Mouse (Mus musculus) c-Kit-negative CD71-positive TER-119-positive erythroid progenitor cells, embryonic 14.5 days (primary cell): ENCODE measurements at regions not wholly inside any gene's neighbourhood (a gene's known extent, or its start where the extent isn't known, plus 50 kb on each side); places are given as distances from the start of the nearest gene placed in this dataset.
"Not testable (repeated sequence)": the region's sequence is repeated elsewhere in the genome, so short reads cannot be mapped to it uniquely, and the experiment has no call there.

Experiments used
- DNase-seq: peaks from one replicate; pipeline ENCODE4 v3.0.0-alpha.2; 2013; ENCODE audit warnings: low read depth, low spot score

DNA sequence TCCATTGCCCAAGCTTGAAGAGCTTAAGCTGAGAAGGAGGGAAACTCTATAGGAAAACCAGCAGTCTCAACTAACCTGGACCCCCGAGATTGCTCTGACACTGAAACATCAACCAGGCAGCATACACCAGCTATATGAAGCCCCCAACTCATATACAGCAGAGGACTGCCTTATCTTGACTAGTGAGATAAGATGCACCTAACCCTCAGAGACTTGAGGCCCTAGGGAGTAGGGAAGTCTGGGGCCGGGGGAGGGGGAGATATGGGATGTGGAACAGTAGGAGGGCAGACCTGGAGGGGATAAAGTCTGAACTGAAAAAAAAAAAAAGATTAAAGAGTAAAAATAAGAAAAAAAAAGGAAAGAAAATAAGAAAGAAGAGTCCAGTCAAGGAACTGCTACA lies 540.5 kb upstream of the Pkdcc start:
- DNase-seq, result no peak

GRCm38 (mm10) chr17:82666557-82666956 lies 548.5 kb upstream of the Pkdcc start:
- not testable (repeated sequence) for DNase-seq

DNA sequence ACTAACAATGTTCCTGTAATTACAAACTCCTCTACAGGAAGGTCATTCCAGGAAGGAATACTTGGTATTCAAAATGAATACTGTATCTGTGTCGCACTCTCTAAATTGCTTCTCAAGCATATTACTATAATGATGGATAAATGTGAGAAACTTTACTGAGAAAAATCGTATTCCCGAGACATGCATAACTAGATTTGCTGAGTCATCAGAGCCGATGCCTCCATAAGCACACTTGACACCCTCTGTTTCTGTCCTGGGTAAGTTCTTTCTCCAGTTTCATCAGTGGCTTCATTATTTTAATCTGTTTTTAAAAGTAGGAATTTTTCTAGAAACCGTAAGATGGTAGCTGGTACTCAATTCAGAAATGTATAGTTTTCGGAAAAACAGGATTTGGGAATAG lies 550.7 kb upstream of the Pkdcc start:
- DNase-seq, result no peak

DNA sequence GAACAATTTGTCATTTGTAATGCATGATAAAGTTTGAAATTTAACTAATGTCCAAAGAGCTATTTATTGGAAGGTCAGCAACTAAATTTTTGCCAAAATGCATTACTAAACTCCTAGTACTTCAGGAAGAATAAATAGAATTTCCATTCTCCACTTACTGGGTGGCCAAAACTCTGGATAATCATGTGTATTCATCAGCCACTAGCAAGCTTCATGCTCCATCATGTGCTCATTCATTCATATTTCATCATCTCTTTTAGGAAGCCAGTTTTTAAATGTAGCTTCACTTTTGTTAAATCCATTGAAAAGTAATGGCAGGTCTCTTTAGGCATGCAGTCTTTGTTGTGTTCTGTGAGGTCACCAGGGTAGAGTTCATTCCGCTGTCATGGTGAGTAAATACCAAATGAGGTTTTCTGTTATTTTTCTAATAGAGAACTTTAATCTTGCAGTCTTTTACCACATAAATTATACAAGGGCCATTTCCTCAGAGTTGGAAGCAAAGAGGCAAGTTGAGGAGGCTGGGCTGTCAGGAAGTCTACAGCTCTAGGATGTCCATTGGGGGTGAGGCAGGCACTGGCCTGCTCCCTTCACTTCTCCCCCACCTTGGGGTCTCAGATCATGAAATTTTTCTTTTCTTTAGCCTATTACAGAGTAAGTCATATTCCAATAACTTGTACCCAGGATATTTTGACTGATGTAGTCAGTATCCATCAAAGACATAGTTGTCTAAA lies 578.5 kb upstream of the Pkdcc start:
- no peak for DNase-seq

DNA sequence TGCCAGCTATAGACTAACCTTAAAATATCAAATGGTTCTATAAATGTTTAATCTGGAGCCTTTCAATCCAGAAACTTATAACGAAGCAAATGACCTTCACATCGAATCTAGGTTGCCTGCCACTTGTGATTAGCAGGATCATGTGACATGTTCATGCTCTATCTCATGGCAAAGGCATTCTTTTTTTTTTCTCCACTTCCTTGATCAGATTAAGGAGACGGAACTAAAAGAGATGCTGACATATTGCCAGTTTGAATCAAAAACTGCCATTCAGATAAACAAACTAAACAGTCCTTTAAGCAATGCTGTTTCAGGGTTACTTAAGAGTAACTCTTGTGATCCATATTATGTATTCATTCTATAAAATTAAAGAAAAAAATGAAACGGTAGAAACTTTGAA lies 579.2 kb upstream of the Pkdcc start:
- DNase-seq, result no peak

- DNase-seq, result no peak
These were observed 608.4 kb upstream of the Pkdcc start for GRCm38 (mm10) chr17:82606642-82607175.

- no peak for DNase-seq
These were observed 631.3 kb upstream of the Pkdcc start for GRCm38 (mm10) chr17:82583801-82584200.

DNA sequence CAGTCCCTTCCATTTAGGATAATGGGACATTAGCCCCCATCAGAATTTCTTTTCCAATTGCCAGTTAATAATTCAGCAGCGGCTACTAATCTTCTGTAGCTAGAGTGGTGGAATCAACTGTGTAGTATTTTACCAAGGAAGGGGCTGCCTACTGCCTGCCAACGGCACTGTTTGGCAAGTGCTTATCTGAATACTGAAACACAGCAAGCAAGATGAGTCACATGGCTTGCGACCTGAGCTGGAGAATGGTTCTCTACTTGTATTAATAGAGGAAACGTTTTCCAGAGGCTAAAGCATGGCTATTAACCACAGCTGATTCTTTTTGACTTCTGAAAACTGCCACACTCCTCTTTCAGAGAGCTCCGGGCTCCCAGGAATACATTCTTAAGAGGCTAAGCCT lies 681.6 kb upstream of the Pkdcc start:
- DNase-seq, result no peak

DNA sequence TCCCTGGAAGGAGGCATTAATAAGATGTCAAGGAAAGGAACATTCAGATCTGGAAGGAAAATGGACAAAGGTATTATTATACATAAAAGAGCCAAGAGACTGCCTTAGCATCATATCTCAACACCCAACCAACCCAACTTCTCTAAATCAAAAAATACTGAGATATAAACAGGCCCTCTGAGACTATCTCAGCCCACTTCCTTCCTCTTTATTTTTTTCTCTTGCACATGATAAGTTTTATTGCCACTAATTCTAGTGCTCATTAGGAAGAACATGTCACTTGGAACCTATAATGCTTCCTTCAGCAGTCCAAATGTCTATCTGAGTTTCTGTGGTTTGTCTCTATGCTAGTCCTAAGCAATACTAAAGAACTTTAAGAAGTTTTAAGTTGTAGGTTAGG lies 697.0 kb upstream of the Pkdcc start:
- DNase-seq, result no peak

DNA sequence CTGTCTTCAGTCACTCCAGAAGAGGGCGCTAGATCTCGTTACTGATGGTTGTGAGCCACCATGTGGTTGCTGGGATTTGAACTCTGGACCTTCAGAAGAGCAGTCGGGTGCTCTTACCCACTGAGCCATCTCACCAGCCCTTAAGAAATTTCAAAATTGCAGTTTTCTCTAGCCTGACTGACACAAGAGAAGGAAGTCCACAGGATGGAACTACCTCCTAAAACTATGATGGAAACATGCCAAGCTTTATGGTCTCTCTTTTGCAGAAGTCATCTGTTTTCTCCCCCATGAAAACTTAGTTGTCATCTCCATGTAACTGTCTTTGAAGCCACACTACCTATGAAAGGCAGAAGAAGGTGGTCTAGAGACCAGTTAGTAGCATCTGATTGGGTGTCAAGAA lies 698.2 kb upstream of the Pkdcc start:
- no peak for DNase-seq

DNA sequence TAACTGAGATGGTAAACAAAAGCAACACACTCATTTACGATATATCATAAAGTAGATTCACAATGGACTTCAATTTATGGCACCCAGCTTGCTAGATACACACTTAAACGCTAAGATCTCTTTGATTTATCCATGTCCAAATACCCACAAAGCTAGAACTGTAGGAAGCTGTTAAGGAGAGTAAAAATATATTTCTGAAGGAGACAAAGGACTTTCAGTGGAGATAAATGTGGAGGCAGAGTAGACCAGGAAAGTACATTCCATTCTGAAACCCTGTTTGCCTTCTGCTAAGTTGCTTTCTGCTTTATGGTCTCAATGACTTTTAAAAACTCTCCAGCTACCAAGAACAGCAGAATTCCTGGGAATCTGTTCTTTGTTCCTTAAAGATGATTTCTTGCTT lies 701.3 kb upstream of the Pkdcc start:
- DNase-seq, result no peak

- DNase-seq, result no peak
These were observed 710.8 kb upstream of the Pkdcc start for GRCm38 (mm10) chr17:82504291-82504690.

- DNase-seq, result no peak
These were observed 729.5 kb upstream of the Pkdcc start for GRCm38 (mm10) chr17:82485544-82485943.

DNA sequence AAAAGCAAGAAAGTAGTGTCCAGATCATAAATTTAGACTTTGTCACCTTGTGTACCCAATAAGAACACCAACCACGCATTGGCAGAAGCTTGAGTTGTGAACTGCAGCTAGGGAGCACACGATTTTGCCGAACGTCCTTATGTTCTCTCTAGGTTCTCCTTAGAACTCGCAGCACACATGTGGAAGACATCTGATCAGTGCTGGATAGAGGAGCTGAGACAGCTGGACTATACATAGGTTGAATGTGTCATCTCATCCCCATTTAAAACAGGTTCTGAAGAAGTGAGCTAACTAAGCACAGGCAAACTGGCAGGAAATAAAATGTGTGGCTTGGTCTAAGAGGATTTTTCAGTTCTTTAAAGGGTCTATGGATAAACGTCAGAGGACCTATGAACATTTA lies 730.5 kb upstream of the Pkdcc start:
- DNase-seq, result no peak

- DNase-seq, result no peak
These were observed 719.8 kb upstream of the Slc8a1 start for GRCm38 (mm10) chr17:82457972-82458371.

DNA sequence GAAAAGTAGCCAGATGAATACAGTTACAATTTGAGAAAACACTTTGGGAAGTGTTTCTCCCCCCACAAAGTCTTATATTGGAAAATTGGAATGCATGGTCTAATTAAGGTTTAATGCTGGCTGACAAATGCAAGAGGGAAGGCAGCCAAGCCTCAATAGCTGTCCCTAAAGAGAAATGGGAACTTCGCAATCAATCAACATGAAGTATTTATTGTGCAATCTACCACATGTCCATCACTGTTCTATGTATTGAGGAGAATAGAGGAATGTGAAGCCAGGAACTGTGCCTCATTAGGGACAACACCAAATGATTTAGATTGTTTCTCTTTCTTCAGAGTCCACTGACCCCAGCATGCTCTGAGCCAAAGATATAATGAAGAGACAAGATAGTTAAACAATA lies 715.7 kb upstream of the Slc8a1 start:
- DNase-seq, result no peak

DNA sequence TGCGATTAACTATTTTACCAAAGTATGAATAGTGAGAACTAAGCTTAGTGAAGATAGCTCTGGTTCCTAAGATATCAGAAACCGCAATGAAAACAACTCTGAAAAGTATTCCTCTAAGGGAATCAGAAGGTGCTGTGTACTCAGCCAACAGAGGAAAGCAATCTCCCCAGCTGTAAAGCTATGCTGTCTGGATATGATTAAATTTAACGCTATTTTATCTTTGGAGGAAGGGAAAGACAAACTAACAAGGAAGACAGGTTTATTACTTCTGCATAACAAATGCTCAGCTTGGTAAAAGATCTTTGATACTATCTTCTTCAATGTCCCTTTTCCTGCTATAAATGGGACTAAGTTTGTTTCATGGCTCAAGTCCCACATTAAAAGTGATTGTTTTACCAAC lies 700.9 kb upstream of the Slc8a1 start:
- no peak for DNase-seq

DNA sequence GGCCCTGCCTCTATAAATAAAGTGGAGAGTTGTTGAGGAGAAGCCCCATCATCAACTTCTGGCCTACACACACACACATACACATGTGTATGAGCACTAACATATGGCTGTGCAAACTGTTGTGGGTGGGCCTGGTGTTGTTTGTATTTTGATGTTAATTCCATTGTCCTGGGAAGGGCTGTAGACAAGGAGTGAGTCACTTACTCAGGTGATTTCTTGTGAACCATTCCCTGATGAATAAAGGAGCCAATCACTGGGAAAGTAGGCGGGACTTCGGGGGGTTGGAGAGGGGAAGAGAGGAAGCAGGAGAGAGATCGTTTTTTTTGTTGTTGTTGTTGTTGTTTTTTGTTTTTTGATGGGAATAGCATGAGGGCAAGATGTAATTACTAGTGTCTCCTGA lies 699.0 kb upstream of the Slc8a1 start:
- no peak for DNase-seq

GRCm38 (mm10) chr17:82432678-82433077 lies 694.5 kb upstream of the Slc8a1 start:
- no peak for DNase-seq

GRCm38 (mm10) chr17:82408296-82408695 lies 670.1 kb upstream of the Slc8a1 start:
- DNase-seq, result no peak

DNA sequence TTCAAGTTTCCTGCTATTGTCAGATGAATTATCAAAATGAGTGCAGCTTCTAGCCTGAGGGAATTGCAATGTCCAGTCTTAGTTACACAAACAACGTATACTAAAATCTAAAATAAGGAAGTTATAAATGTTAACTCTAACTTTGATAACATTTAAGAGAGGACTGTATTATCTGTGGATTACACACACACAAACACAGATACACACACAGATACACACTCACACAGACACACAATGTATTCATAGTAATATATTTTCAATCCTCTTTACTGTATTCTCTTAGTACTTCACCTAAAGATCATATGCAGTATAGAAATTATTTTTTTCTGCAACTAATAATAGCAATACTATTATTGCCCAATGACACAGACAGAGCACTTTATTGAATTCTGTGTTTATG lies 661.2 kb upstream of the Slc8a1 start:
- no peak for DNase-seq

GRCm38 (mm10) chr17:82379371-82379770 lies 641.2 kb upstream of the Slc8a1 start:
- DNase-seq, result not testable (repeated sequence)

- DNase-seq, result no peak
These were observed 640.2 kb upstream of the Slc8a1 start for GRCm38 (mm10) chr17:82378248-82378820.
